Mouse (Mus musculus) embryonic fibroblast, embryonic 13.5 days (primary cell): Measurements from ENCODE around the gene Zmym6. TPM values are rescaled to one million over a fixed set of nuclear protein-coding genes. Genes with fewer than 3 reads are reported as not detected.

Source experiments
- H3K27ac ChIP-seq: 2 replicates; pipeline ENCODE4 v1.5.1; 2012; ENCODE audit warnings: low read length, control low read depth, inconsistent platforms; ENCODE audit not compliant: insufficient read depth
- H3K4me1 ChIP-seq: 2 replicates; pipeline ENCODE4 v1.6.1; 2011; ENCODE audit warnings: low read length; ENCODE audit not compliant: control insufficient read depth, insufficient read depth
- H3K4me3 ChIP-seq: 2 replicates; pipeline ENCODE4 v1.5.1; 2011; ENCODE audit warnings: mild to moderate bottlenecking, control low read depth, low read length; ENCODE audit not compliant: insufficient read depth
- CTCF ChIP-seq: IDR thresholded peaks from 2 replicates; pipeline ENCODE4 v1.5.1; 2011; ENCODE audit warnings: mild to moderate bottlenecking, control low read depth, low read length, moderate library complexity, borderline replicate concordance; ENCODE audit not compliant: insufficient read depth
- POLR2A ChIP-seq: IDR thresholded peaks from 2 replicates; pipeline ENCODE4 v1.6.1; 2011; ENCODE audit warnings: low read depth, mild to moderate bottlenecking, control low read depth, low read length, moderate library complexity
- polyA plus RNA-seq: library from polyadenylated mRNA; stranded (reverse); fragments of >200 nt; gene quantifications from 2 replicates; pipeline ENCODE4 v1.2.4, GENCODE M21; 2011; ENCODE audit warnings: low read depth; ENCODE audit not compliant: missing spikeins, insufficient read length

Gene Zmym6
- polyA plus RNA-seq, 1 experiment: 28.0 TPM

DNA sequence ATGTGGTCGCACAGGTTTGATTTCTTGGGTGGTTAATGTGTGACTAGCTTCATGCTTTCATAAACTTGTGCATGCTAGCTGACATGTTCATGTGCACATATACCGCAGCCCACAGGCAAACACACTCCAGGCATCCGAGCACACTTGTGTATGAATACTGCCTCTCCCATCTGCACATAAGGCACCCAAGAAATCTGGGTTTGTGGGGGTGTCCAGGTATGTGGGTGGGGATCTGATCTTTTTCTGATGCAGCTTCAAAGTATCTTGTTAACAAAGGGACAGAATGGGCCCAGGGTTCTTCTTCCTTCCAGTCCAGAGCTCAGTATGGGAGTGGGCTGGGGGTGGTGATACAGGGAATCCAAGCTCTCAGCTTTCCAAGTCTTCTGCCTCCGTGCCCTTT, 95.4 kb downstream of the Zmym6 start:
- Histone ChIP-seq H3K27ac (no peak overlapping the region), H3K4me3 (no peak overlapping the region), H3K4me1 (no peaks in the 10 kb centered on the region)
- no peak for TF ChIP-seq POLR2A
- no peak for TF ChIP-seq CTCF

DNA sequence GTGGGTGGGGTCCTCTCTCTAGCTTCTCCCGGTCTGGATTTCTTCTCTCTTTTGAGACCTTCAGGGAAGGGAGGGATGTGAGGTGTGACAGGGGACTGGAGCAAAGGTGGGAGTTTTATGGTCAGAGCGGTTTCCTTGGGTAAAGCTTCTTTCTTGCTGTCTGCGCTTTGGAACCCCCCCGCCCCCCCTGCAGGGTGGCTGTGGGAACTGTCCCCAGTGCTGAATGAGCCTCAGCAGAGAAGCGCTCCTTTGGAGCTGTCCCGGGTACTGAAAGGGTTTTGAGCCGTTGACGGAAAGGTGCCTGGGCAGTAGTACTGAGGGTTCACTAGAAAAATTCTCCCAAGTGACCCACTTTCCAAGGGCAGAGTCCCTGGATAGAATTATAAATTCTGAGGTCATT, 96.3 kb downstream of the Zmym6 start:
- no peak for TF ChIP-seq CTCF
- no peak for TF ChIP-seq POLR2A
- no peaks in the 10 kb centered on the region for H3K4me1 ChIP-seq
- no peak overlapping the region for H3K4me3 ChIP-seq
- H3K27ac ChIP-seq: no peak overlapping the region

Other genes starting within 250 kb of the Zmym6 start
- gene Zmym4, start 109.2 kb upstream of the Zmym6 start, polyA plus RNA-seq: 53.3 and 59.7 TPM in 2 replicates
- 280 and 376 TPM in 2 replicates for gene Sfpq, start 56.1 kb upstream of the Zmym6 start, polyA plus RNA-seq
- 12.1 and 18.0 TPM in 2 replicates for gene Zmym1, start 16.2 kb upstream of the Zmym6 start, polyA plus RNA-seq
- 5.2 and 7.3 TPM in 2 replicates for gene Tmem35b, start 46.3 kb downstream of the Zmym6 start, polyA plus RNA-seq
- 0.17 TPM in 1 of 2 replicates, not detected in the other for gene Dlgap3, start 91.8 kb downstream of the Zmym6 start, polyA plus RNA-seq
- 18.1 and 23.9 TPM in 2 replicates for gene Smim12, start 166.4 kb downstream of the Zmym6 start, polyA plus RNA-seq
- gene Gja4, start 236.7 kb downstream of the Zmym6 start, polyA plus RNA-seq: not detected in 2 replicates